Mouse (Mus musculus) ES-Bruce4 (cell line): ENCODE data around the gene Snf8. TPM values are rescaled to one million over a fixed set of nuclear protein-coding genes. Genes with fewer than 3 reads are reported as not detected.

Source experiments
- H3K27ac ChIP-seq: 2 replicates; pipeline ENCODE4 v1.5.1; 2012; ENCODE audit warnings: low read length, inconsistent platforms; ENCODE audit not compliant: insufficient read depth
- H3K27me3 ChIP-seq: 2 replicates; pipeline ENCODE4 v1.6.1; 2012; ENCODE audit warnings: mild to moderate bottlenecking, low read length, inconsistent platforms; ENCODE audit not compliant: control insufficient read depth, poor library complexity, insufficient read depth, severe bottlenecking
- H3K36me3 ChIP-seq: 2 replicates; pipeline ENCODE4 v1.6.1; 2012; ENCODE audit warnings: inconsistent platforms, mild to moderate bottlenecking, low read length, moderate library complexity; ENCODE audit not compliant: control insufficient read depth, poor library complexity, insufficient read depth, severe bottlenecking
- H3K4me1 ChIP-seq: one replicate; pipeline ENCODE4 v1.8.1; 2011; ENCODE audit warnings: low read length; ENCODE audit not compliant: control insufficient read depth, insufficient read depth
- H3K4me3 ChIP-seq: 2 replicates; pipeline ENCODE4 v1.5.1; 2011; ENCODE audit warnings: low read depth, mild to moderate bottlenecking, low read length
- H3K9ac ChIP-seq: 2 replicates; pipeline ENCODE4 v1.6.1; 2012; ENCODE audit warnings: low read depth, mild to moderate bottlenecking, inconsistent platforms; ENCODE audit not compliant: poor library complexity, severe bottlenecking
- H3K9me3 ChIP-seq: replicated peaks from 2 replicates; pipeline ENCODE4 v1.6.1; 2012; ENCODE audit warnings: mild to moderate bottlenecking, low read length, inconsistent platforms; ENCODE audit not compliant: control insufficient read depth, poor library complexity, insufficient read depth, severe bottlenecking
- CTCF ChIP-seq: IDR thresholded peaks from one replicate; pipeline ENCODE4 v1.8.1; 2011; ENCODE audit warnings: low read depth, low read length
- EP300 ChIP-seq: IDR thresholded peaks from 2 replicates; pipeline ENCODE4 v1.6.1; 2011; ENCODE audit warnings: low read depth, low read length; ENCODE audit not compliant: insufficient read depth
- POLR2A ChIP-seq: IDR thresholded peaks from one replicate; pipeline ENCODE4 v1.8.1; 2011; ENCODE audit warnings: low read length; ENCODE audit not compliant: insufficient read depth
- polyA plus RNA-seq: library from polyadenylated mRNA; stranded (reverse); fragments of >200 nt; gene quantifications from 2 replicates; pipeline ENCODE4 v1.2.4, GENCODE M21; 2011; ENCODE audit warnings: low read depth; ENCODE audit not compliant: missing spikeins, insufficient read depth, insufficient read length

Snf8 gene
- polyA plus RNA-seq, 1 experiment: 56.1 TPM

GRCm38 (mm10) chr11:96033264-96033663, 1.4 kb upstream of the Snf8 start:
- no peak overlapping the region for H3K9ac ChIP-seq
- no peaks in the 10 kb centered on the region for H3K4me1 ChIP-seq
- TF ChIP-seq POLR2A: no peak
- H3K36me3 ChIP-seq: no peaks in the 10 kb centered on the region; the same call in 1 of the 2 replicates
- H3K27ac ChIP-seq: no peak overlapping the region
- H3K27me3 ChIP-seq: no peaks in the 10 kb centered on the region
- H3K9me3 ChIP-seq: no peaks in the 10 kb centered on the region
- no peak overlapping the region for H3K4me3 ChIP-seq

- Histone ChIP-seq H3K4me3 (peak overlapping the region; percentile 100), H3K4me1 (no peaks in the 10 kb centered on the region), H3K9ac (peak overlapping the region; percentile 85), H3K9me3 (no peaks in the 10 kb centered on the region), H3K27ac (peak overlapping the region; percentile 86), H3K27me3 (no peaks in the 10 kb centered on the region), H3K36me3 (peaks cover 2% of the 10 kb centered on the region; the same call in 1 of the 2 replicates)
- TF ChIP-seq POLR2A (no peak), EP300 (no peak), CTCF (no peak)
Measured at GRCm38 (mm10) chr11:96034116-96034515, 569 bp upstream of the Snf8 start.

- Histone ChIP-seq H3K9me3 (no peaks in the 10 kb centered on the region), H3K27me3 (no peaks in the 10 kb centered on the region), H3K36me3 (peaks cover 6% of the 10 kb centered on the region; the same call in 1 of the 2 replicates), H3K9ac (peak overlapping the region; percentile 85), H3K27ac (no peak overlapping the region), H3K4me3 (peak overlapping the region; percentile 100), H3K4me1 (no peaks in the 10 kb centered on the region)
- TF ChIP-seq EP300 (no peak), POLR2A (no peak), CTCF (no peak)
Measured at GRCm38 (mm10) chr11:96035133-96035532, 448 bp downstream of the Snf8 start.

- H3K9me3 ChIP-seq: no peaks in the 10 kb centered on the region
- H3K27ac ChIP-seq: no peak overlapping the region
- H3K36me3 ChIP-seq: peaks cover 11% of the 10 kb centered on the region
- H3K4me3 ChIP-seq: no peak overlapping the region
- TF ChIP-seq EP300: no peak
- no peak for TF ChIP-seq POLR2A
- no peak for TF ChIP-seq CTCF
- H3K9ac ChIP-seq: no peak overlapping the region
- no peaks in the 10 kb centered on the region for H3K4me1 ChIP-seq
- no peaks in the 10 kb centered on the region for H3K27me3 ChIP-seq
Measured at GRCm38 (mm10) chr11:96037499-96037898, 2.8 kb downstream of the Snf8 start.

- Histone ChIP-seq H3K4me1 (no peaks in the 10 kb centered on the region), H3K27me3 (no peaks in the 10 kb centered on the region), H3K9ac (no peak overlapping the region), H3K4me3 (no peak overlapping the region), H3K27ac (no peak overlapping the region), H3K9me3 (no peaks in the 10 kb centered on the region), H3K36me3 (peaks cover 15% of the 10 kb centered on the region)
- no peak for TF ChIP-seq EP300
- no peak for TF ChIP-seq CTCF
- no peak for TF ChIP-seq POLR2A
Measured at GRCm38 (mm10) chr11:96038560-96038959, 3.9 kb downstream of the Snf8 start.

- Histone ChIP-seq H3K36me3 (peaks cover 56% of the 10 kb centered on the region), H3K27me3 (no peaks in the 10 kb centered on the region), H3K4me3 (no peak overlapping the region), H3K4me1 (no peaks in the 10 kb centered on the region), H3K9me3 (no peaks in the 10 kb centered on the region), H3K27ac (peak overlapping the region; percentile 39; the same call in 1 of the 2 replicates), H3K9ac (no peak overlapping the region)
- TF ChIP-seq EP300 (peak; percentile 39; the same call in 1 of the 2 replicates), POLR2A (no peak)
Measured at GRCm38 (mm10) chr11:96044803-96045567, 10.3 kb downstream of the Snf8 start.
